Mouse (Mus musculus) liver, embryonic 13.5 days (tissue): Measurements from ENCODE around the gene Casp9. TPM values are rescaled to one million over a fixed set of nuclear protein-coding genes. Genes with fewer than 3 reads are reported as not detected.
"Not testable (repeated sequence)": the region's sequence is repeated elsewhere in the genome, so short reads cannot be mapped to it uniquely, and the experiment has no call there.

ENCODE experiments used
- ATAC-seq: fragments of 200-750 bp; cut with Nextera tagmentation; 2 replicates; pipeline ENCODE4 v1.8.0; 2017; ENCODE audit warnings: low read depth, mild to moderate bottlenecking, moderate number of reproducible peaks, moderate library complexity
- DNase-seq: peaks from one replicate; pipeline ENCODE4 v3.0.0; 2022
- H3K27ac ChIP-seq: fragments of 300-500 bp; sonication (generic); 2 replicates; pipeline ENCODE4 v1.5.1; 2015; ENCODE audit warnings: moderate library complexity, mild to moderate bottlenecking, inconsistent platforms
- H3K27me3 ChIP-seq: fragments of 300-500 bp; sonication (generic); 2 replicates; pipeline ENCODE4 v1.6.1; 2015; ENCODE audit warnings: mild to moderate bottlenecking, inconsistent platforms
- H3K36me3 ChIP-seq: fragments of 300-500 bp; sonication (generic); 2 replicates; pipeline ENCODE4 v1.6.1; 2015; ENCODE audit warnings: mild to moderate bottlenecking, inconsistent platforms
- H3K4me1 ChIP-seq: fragments of 300-500 bp; sonication (generic); replicated peaks from 2 replicates; pipeline ENCODE4 v1.6.1; 2015; ENCODE audit warnings: inconsistent platforms
- H3K4me2 ChIP-seq: fragments of 300-500 bp; sonication (generic); 2 replicates; pipeline ENCODE4 v1.6.1; 2015; ENCODE audit warnings: inconsistent platforms, mild to moderate bottlenecking, moderate library complexity
- H3K4me3 ChIP-seq: fragments of 300-500 bp; sonication (generic); replicated peaks from 2 replicates; pipeline ENCODE4 v1.5.1; 2015; ENCODE audit warnings: mild to moderate bottlenecking, inconsistent platforms
- H3K9ac ChIP-seq: fragments of 300-500 bp; sonication (generic); 2 replicates; pipeline ENCODE4 v1.6.1; 2015; ENCODE audit warnings: mild to moderate bottlenecking, inconsistent platforms
- H3K9me3 ChIP-seq: fragments of 300-500 bp; sonication (generic); replicated peaks from 2 replicates; pipeline ENCODE4 v1.6.1; 2016; ENCODE audit warnings: inconsistent platforms
- WGBS: fragments of 180-500 bp; shearing (Covaris S2); methylation state at CpG from one replicate; pipeline ENCODE4 v1.1.7; 2015; ENCODE audit not compliant: insufficient replicate concordance; 5-methylcytosine and 5-hydroxymethylcytosine counted together
- polyA plus RNA-seq: library from polyadenylated mRNA; unstranded; fragments of >200 nt; fragmentation: Nextera tagmentation; extraction: Ambion mirVana; gene quantifications from 2 replicates; pipeline ENCODE4 v1.2.1, GENCODE M21; 2015

The Casp9 gene
- polyA plus RNA-seq, 1 experiment from 2014 or later: 9.1 TPM

DNA sequence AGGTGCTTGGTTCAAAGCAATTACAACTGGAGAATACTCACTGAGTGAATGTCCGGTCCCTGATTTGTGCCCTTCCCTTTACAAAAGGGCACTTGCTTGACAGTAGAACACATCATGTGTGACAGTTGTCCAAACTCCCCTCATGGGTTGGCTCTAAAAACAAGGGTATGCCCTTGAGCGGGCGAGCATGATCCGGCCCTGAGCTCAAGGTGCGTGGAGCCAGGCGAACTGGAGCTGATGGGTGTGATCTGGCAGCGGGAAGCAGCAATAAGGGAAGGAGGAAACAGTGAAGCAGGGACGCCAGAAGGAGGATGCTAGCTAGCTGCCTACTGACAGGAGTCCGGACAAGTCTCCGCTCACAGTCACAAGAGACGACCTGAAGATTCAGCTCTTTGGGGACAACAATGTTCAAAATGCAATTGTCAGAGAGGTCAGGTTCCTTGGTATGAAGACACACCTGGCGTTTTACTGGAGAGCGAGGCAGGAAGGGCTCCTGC is 31.3 kb upstream of the Casp9 start:
- Histone ChIP-seq H3K27ac (peak overlapping the region; percentile 54), H3K27me3 (no peaks in the 10 kb centered on the region), H3K9ac (no peak overlapping the region), H3K4me2 (no peak overlapping the region), H3K4me1 (peaks cover 64% of the 10 kb centered on the region), H3K36me3 (peaks cover 61% of the 10 kb centered on the region), H3K4me3 (no peak overlapping the region), H3K9me3 (no peaks in the 10 kb centered on the region)
- WGBS: 91% methylated on average over 13 of the region's 13 CpGs
- DNase-seq: no peak
- ATAC-seq: no peak

DNA sequence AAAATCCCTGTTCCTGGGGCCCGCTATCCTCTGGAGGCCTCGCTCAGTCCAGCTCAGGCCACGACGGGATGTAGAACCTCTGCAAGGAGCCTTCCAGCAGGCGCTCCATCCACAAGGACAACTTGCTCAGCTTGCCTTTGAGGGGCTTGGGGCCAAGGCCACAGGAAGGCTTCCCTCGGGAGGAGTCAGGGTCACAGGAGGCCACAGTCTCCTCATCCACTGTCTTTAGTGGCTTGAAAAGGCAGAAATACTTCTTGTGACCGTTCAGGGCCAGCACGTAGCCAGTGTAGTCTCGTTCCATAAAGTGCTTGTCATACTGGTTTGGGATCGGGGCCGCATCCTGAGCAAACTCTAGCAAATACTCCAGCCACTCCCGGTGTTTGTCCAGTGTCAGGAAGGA is 29.9 kb upstream of the Casp9 start:
- Histone ChIP-seq H3K4me3 (no peak overlapping the region), H3K36me3 (peaks cover 67% of the 10 kb centered on the region), H3K4me2 (no peak overlapping the region), H3K9ac (no peak overlapping the region), H3K9me3 (no peaks in the 10 kb centered on the region), H3K4me1 (peaks cover 64% of the 10 kb centered on the region), H3K27ac (peak overlapping the region; percentile 21; the same call in 1 of the 2 replicates), H3K27me3 (no peaks in the 10 kb centered on the region)
- 86% methylated on average over 12 of the region's 12 CpGs for WGBS
- no peak for ATAC-seq
- DNase-seq: no peak

DNA sequence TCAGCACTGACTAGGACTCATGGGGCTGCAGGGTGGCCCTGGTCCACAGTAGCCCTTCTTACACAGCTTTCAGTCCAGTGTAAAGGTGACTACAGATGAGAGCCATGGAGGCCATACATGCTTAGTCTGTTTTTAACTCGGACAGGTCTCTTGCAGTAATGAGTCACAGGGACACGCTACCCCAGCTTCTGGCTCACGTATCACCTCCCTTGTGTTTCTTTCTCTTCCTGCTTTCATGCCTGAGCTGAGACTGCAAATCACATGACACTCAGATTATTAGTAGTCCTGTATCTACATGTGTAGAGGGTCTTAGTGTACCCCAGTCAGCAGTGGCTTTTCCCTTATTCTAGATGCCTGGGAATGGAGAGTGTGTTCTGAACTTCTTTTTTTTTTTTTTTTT is 28.4 kb upstream of the Casp9 start:
- Histone ChIP-seq H3K27ac (peak overlapping the region; percentile 31; the same call in 1 of the 2 replicates), H3K4me3 (no peak overlapping the region), H3K9me3 (no peaks in the 10 kb centered on the region), H3K9ac (no peak overlapping the region), H3K36me3 (peaks cover 76% of the 10 kb centered on the region), H3K27me3 (no peaks in the 10 kb centered on the region), H3K4me2 (no peak overlapping the region), H3K4me1 (peaks cover 64% of the 10 kb centered on the region)
- ATAC-seq (no peak), DNase-seq (no peak)
- WGBS: 92% methylated on average over 3 of the region's 3 CpGs

DNA sequence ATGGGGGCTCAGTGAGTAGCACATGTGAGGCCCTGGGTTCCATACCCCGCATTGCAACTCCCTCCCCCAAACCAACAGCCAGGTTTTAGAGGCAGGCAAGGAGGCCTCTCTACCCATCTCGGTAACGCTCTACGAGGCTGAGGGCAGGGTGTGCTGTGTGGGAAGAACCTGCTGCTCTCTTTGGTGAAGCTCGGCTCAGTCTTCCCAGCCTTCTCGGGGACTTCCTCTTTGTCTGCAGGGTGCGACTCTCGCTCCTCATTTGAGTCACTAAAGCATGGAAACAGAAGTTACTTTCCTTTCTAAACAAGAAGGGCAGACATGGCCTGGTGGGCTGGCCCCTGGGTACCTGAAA is 27.1 kb upstream of the Casp9 start:
- H3K9ac ChIP-seq: peak overlapping the region; percentile 63
- WGBS: 51% methylated on average over 8 of the region's 8 CpGs
- peaks cover 64% of the 10 kb centered on the region for H3K4me1 ChIP-seq
- H3K36me3 ChIP-seq: peaks cover 82% of the 10 kb centered on the region
- peak overlapping the region; percentile 62 for H3K4me2 ChIP-seq
- H3K27me3 ChIP-seq: no peaks in the 10 kb centered on the region
- H3K27ac ChIP-seq: peak overlapping the region; percentile 90
- no peaks in the 10 kb centered on the region for H3K9me3 ChIP-seq
- H3K4me3 ChIP-seq: no peak overlapping the region
- no peak for DNase-seq
- ATAC-seq: no peak

DNA sequence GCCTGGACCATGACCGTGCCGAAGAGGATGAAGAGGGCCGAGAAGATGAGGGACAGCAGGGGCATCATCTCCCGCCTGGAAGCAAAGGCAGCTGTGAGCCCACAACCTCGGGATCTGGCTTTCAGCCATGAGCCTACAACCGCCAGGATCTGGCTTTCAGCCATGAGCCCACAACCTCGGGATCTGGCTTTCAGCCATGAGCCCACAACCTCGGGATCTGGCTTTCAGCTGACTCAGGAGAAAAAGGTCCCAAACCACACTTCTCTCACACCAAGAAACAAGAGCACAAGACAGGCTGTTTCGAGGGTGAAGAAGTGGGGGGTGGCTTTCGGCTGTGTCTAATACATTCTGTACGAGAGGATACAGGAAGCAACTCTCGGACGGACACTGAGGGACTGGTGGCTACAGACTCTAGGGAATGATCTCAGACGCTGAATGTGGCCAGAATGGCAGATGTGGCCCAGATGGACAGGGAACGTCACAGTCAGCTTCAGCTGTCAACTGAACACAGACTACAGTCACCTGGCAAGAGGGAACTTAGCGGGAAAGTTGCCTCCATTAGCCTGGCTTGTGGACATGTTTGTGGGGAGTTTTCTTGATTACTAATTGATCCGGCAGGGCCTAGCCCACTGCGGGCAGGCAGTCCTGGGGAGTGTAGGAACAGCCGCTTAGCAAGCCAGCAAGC is 26.6 kb upstream of the Casp9 start:
- Histone ChIP-seq H3K9me3 (no peaks in the 10 kb centered on the region), H3K9ac (peak overlapping the region; percentile 63), H3K4me1 (peaks cover 69% of the 10 kb centered on the region), H3K36me3 (peaks cover 82% of the 10 kb centered on the region), H3K4me2 (peak overlapping the region; percentile 62), H3K27ac (peak overlapping the region; percentile 90), H3K27me3 (no peaks in the 10 kb centered on the region), H3K4me3 (peak overlapping the region; percentile 30)
- DNase-seq (no peak), ATAC-seq (no peak)
- 71% methylated on average over 19 of the region's 19 CpGs for WGBS

DNA sequence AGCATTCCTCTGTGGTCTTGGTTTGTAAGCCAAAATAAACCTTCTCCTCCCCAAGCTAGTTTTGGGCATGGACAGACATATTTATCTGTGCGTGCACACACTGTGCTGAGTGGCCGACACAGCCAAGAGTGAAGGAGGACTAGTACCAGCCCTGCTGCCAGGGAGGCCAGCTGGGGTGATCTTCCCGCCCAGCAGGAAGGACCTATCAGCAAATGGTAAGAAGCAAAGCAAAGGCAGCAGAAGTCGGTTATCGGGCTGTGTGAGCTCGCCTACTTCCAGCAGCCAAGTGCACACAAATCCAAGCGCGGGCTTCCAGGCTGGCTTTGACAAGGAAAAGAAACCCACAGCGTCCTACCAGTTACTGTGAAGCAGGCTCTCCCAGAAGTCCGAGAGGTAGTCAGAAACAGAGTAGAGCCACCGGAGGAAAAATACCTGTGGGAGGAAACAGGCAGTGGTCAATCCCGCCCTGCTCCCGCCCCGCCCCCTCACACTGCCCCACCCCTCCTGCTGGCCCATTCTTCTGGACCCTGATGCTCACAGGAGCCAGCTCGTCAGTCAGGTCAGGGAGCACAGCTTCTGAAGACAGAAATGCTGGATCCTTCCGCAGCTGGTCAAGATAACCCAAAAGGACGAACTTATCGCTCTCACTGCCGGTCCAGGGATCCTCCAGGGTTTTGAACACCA is 25.9 kb upstream of the Casp9 start:
- Histone ChIP-seq H3K9me3 (no peaks in the 10 kb centered on the region), H3K4me3 (peak overlapping the region; percentile 30), H3K36me3 (peaks cover 81% of the 10 kb centered on the region), H3K4me2 (peak overlapping the region; percentile 62), H3K27ac (peak overlapping the region; percentile 90), H3K27me3 (no peaks in the 10 kb centered on the region), H3K9ac (peak overlapping the region; percentile 63), H3K4me1 (peaks cover 75% of the 10 kb centered on the region)
- DNase-seq (peak; percentile 60), ATAC-seq (peak; percentile 94)
- 48% methylated on average over 19 of the region's 19 CpGs for WGBS

DNA sequence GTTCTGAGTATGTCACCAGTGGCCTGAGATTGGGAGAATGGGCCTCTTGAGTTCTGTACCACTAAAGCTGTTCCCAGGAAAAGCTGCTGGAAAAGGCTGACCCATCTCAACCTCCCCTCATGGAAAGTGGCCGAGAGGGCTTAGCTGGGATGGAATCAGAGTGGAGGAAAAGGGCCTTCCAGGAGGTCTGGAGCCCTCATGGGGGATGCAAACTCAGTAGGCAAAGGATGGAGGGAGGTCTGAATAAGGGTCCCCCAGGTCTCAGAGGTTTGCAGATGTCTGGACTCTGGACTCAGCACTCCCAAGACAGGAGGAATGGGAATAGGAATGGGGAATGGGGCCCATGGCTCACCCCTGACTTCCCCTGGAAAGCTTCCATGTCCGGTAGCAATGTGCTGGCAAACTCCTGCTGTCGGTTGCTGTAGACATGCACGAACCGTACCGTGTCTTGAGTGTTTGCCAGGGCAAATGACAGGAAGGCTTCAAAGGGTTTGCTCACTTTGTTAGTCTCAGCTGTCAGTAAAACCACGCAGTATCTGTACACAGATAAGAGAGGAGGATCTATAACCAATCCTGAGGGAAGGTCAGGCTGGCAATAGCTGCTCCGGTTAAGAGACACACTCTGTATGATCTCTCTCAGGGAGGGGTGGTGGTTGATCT is 23.8 kb upstream of the Casp9 start:
- peak overlapping the region; percentile 90 for H3K27ac ChIP-seq
- peaks cover 80% of the 10 kb centered on the region for H3K36me3 ChIP-seq
- peak overlapping the region; percentile 37; the same call in 1 of the 2 replicates for H3K9ac ChIP-seq
- DNase-seq (no peak), ATAC-seq (no peak)
- no peak overlapping the region for H3K4me2 ChIP-seq
- 55% methylated on average over 8 of the region's 8 CpGs for WGBS
- peaks cover 74% of the 10 kb centered on the region for H3K4me1 ChIP-seq
- H3K27me3 ChIP-seq: no peaks in the 10 kb centered on the region
- no peaks in the 10 kb centered on the region for H3K9me3 ChIP-seq
- no peak overlapping the region for H3K4me3 ChIP-seq

DNA sequence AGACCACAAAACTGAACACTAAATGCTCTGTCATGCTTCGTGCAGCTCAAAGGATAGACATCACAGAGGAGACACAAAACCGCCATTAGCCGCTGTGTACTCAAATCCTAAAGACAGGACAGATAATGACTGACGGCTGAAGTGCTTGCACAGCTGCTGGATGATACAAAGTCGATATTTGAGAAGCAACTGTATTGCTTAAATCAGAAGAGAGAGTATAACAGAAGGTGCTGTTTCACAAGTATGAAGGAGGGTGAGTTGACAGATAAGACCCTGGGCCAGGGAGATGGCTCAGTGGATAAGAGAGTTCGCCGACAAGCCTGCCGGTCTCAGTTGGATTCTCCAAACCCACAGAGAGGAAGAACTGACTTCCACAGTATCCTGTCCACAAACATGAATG is 21.6 kb upstream of the Casp9 start:
- Histone ChIP-seq H3K27ac (peak overlapping the region; percentile 90), H3K4me1 (peaks cover 60% of the 10 kb centered on the region)
- ATAC-seq: no peak

DNA sequence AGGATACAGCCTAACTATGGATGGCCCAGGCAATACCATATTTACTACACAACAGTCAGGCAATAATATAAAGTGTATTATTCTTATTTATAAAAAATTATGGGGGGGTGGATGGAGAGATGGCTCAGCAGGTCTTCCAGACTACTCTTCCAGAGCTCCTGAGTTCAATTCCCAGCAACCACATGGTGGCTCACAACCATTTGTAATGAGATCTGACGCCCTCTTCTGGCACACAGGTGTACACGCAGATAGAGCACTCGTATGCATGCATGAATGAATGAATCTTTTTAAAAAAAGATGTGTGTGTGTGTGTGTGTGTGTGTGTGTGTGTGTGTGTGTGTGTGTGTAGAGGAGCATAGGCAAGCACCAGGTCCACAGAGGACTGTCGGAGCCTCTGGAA is 20.4 kb upstream of the Casp9 start:
- H3K27me3 ChIP-seq, H3K9me3 ChIP-seq, DNase-seq, ATAC-seq, H3K4me3 ChIP-seq, H3K9ac ChIP-seq, H3K4me2 ChIP-seq: not testable (repeated sequence)
- peaks cover 48% of the 10 kb centered on the region for H3K4me1 ChIP-seq
- peaks cover 91% of the 10 kb centered on the region for H3K36me3 ChIP-seq
- WGBS: 85% methylated on average over 4 of the region's 4 CpGs
- peak overlapping the region; percentile 58 for H3K27ac ChIP-seq

More for the DNA sequence above, 21.6 kb upstream of the Casp9 start:
- no peak overlapping the region for H3K4me2 ChIP-seq
- H3K9ac ChIP-seq: 0 out of 2 replicates have a peak overlapping the region, but pooled peaks have one; percentile 10
- no peak for DNase-seq
- H3K9me3 ChIP-seq: no peaks in the 10 kb centered on the region
- H3K36me3 ChIP-seq: peaks cover 86% of the 10 kb centered on the region
- H3K27me3 ChIP-seq: no peaks in the 10 kb centered on the region
- WGBS: 15% methylated on average over 8 of the region's 8 CpGs
- H3K4me3 ChIP-seq: no peak overlapping the region

DNA sequence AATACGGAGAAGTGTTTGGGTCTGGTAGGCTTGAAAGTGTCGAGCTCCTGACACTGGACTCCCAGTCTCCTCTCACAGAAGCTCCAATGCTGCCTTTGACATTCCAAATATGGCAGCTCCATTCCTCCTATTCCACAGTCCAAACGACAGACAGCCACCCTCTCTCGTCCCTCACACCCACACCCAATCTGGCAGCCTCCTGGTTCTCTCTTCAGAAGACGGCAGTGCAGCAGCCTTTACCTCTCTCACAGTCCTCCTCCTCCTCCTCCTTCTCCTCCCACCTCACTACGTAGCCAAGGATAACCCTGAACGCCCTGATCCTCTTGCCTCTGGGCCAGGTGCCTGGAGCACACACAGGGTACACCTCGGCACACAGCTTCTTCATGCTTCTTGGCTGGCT is 13.6 kb upstream of the Casp9 start:
- no peak for DNase-seq
- no peak overlapping the region for H3K4me3 ChIP-seq
- peak overlapping the region; percentile 15; the same call in 1 of the 2 replicates for H3K27ac ChIP-seq
- H3K4me2 ChIP-seq: no peak overlapping the region
- H3K4me1 ChIP-seq: no peaks in the 10 kb centered on the region; the same call in 1 of the 2 replicates
- H3K9me3 ChIP-seq: no peaks in the 10 kb centered on the region
- no peak overlapping the region for H3K9ac ChIP-seq
- 84% methylated on average over 8 of the region's 8 CpGs for WGBS
- peaks cover 97% of the 10 kb centered on the region for H3K36me3 ChIP-seq
- H3K27me3 ChIP-seq: no peaks in the 10 kb centered on the region
- no peak for ATAC-seq

DNA sequence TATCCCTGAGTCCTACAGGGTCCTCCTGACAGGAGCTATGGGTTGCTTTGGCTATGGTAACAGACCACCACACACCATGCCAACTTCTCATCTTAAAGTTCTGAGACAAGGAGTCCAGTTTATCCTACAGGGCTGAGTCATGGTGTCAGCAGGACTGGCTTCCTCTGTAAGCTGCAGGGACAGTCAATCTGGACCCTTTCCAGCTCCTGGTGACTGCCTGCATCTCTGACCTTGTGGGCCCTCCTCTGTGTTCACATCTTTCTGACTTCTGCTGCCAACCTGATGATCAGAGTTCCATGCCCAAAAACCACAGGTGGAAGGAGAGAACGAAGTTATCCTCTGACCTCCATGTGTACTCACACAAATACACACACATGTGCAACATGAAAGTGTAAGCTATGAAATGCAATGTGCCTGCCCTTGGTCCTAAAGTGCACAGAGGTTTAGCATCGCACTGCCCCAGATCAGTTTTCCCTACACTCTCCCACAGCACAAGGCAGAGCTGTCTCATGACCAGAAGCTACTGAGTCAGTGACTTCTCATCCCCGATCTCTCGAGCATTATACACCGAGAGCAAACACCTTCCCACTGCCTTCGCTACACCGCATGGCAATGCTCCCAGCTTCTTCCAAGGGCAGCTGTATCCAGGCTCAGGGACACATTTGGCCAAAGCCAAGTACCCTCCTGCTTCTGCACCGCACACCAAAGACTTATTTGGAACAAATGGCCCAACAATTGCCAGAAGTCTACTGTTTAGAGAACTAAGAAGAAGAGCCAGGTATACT is 12.0 kb upstream of the Casp9 start:
- H3K9me3 ChIP-seq: no peaks in the 10 kb centered on the region
- H3K27ac ChIP-seq: no peak overlapping the region; the same call in 1 of the 2 replicates
- 89% methylated on average over 8 of the region's 8 CpGs for WGBS
- no peak overlapping the region for H3K4me2 ChIP-seq
- H3K36me3 ChIP-seq: peaks cover 97% of the 10 kb centered on the region
- no peak for ATAC-seq
- no peak overlapping the region for H3K9ac ChIP-seq
- H3K27me3 ChIP-seq: no peaks in the 10 kb centered on the region
- H3K4me3 ChIP-seq: no peak overlapping the region
- no peak for DNase-seq
- no peaks in the 10 kb centered on the region; the same call in 1 of the 2 replicates for H3K4me1 ChIP-seq
